Mouse (Mus musculus): ENCODE results near the gene Eps8l2.

Eps8l2 gene

GRCm38 (mm10) chr7:141338576-141339131 lies at the start of gene Eps8l2:
Eps8l2 (plus strand) TSS chr7:141338880.
- no peak for DNase-seq

GRCm38 (mm10) chr7:141291921-141292582 lies 46.6 kb upstream of the Eps8l2 start, which contains the start of gene Drd4:
Drd4 (plus strand) TSS chr7:141292006.
- no peak for DNase-seq

DNA sequence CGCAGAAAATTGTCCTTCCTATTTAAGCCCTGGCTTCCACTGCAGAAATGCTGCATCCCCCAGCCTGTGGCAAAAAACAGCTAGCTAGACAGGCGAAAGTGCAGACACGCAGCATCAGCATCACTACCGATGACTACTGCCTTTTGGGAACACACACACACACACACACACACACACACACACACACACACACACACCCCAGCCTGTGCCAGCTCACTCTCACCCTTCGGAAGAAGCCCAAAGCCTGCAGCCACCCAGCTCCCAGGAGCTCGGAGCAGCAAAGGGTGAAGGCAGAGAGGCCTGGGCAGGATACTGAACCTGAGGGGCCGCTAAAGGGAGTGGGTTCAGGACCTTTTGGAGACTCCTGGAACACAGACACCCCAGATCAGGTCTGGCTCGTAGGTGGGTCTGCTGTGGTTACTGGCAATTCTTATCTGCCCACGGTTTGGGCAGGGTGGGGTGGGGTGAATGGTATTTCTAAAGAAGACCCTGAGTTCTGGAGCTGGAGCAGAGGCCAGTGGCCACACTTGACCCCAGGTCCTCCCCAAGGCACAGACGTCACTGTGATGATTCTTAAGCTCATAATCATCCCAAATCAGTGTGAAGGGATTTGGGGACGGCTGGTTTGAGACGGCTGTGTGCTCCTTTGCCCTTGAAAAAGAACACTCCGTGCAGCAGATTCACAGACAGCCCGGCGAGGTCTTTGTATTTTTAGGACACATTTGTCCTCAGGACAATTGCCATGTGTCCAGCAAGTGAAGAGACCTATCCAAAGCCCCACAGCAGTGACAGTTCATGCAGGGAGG lies 45.9 kb upstream of the Eps8l2 start:
- DNase-seq, result no peak

GRCm38 (mm10) chr7:141293852-141294471 lies 44.7 kb upstream of the Eps8l2 start:
- peak; percentile 44 to 48 for DNase-seq

GRCm38 (mm10) chr7:141294479-141294878 lies 44.2 kb upstream of the Eps8l2 start:
- no peak for DNase-seq

GRCm38 (mm10) chr7:141297926-141298650 lies 40.6 kb upstream of the Eps8l2 start:
- DNase-seq, result no peak

- peak; percentile 75 to 80 for DNase-seq
Observed at GRCm38 (mm10) chr7:141299175-141299574, 39.5 kb upstream of the Eps8l2 start.

DNA sequence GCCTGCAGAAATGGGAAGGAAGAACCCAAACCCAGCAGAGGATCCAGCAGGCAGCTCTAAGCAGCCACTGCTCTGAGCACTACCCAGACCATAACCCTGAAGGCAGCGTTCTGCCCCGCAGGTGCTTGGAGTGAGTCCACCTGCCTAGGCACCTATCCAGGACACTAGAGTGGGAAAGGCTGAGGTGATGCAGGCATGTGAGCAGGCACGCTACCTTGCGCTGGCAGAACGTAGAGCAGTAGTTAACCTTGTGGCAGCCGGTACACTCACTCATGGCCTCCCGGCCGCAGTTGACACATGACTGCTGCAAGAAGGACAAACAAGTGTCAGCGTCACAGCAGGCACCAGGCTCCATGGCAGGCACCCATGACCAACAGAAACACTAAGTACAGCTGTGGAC lies 37.3 kb upstream of the Eps8l2 start:
- DNase-seq, result peak; percentile 87 to 88

DNA sequence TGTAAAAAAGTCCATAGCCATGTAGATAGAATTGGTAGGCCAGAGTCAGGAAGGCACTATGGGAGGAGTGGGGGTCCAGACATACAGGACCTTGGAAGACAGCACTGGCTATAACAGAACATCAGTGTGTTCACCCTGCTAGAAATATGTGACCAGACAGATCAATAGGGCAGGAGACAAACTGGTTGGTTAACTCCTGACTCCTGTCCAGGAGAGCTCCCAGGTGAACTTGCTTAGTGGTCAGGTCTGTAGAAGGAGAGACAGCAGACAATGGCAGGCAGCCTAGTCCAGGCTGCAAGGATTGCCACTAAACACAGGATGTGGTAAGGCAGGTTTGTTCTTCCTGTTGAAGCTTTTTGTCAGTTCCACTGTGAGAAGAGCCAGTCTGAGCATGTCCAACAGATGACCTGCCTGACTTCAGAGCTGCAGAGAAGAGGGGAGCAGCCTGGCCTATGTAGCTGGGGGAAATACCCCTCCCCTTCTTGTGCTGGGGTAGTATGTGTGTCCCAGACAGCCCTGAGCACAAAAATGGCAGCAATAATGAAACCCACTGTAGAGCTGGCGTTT lies 35.9 kb upstream of the Eps8l2 start:
- DNase-seq, result no peak

- no peak for DNase-seq
Observed at GRCm38 (mm10) chr7:141304537-141304936, 34.1 kb upstream of the Eps8l2 start.

DNA sequence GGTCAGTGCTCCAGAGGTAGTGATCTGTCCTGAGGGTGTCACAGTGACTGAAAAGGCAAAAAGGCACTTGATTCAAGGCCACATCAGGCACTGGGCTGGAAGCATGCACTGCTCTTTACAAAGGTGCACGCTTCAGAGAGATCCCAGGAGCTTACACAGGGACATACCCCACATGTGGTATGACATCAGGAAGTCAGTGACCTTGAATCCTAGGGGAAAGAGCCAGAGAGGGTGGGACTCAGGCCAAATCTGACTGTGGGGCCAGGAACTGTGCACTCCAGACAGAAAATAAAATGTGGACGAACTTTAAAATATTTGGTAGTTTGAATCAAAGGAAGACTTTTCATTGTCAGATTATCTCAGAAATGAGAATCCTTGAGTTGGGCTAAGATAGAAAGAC lies 24.3 kb upstream of the Eps8l2 start:
- no peak for DNase-seq

GRCm38 (mm10) chr7:141315076-141315475 lies 23.6 kb upstream of the Eps8l2 start:
- no peak for DNase-seq

DNA sequence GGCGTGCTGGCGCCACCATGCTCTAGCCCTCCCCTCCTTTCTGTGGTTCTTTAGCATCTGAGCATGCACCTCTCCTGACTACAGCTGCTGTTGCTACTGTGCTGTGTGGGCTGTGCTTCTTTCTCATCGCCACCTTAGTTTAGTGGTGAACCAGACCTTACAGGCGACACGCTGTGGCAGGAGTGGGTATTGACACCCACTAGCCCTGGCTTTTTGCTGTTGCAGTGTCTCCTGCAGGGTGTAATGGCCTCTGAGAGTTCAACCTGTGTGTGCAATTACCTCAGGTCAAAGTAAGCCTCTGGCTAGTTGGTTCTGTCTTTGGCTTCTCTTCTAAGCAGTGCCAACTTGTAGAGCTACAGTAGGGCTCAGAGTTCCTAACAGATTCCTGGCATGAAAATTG lies 22.7 kb upstream of the Eps8l2 start:
- DNase-seq, result peak; percentile 55 to 72

DNA sequence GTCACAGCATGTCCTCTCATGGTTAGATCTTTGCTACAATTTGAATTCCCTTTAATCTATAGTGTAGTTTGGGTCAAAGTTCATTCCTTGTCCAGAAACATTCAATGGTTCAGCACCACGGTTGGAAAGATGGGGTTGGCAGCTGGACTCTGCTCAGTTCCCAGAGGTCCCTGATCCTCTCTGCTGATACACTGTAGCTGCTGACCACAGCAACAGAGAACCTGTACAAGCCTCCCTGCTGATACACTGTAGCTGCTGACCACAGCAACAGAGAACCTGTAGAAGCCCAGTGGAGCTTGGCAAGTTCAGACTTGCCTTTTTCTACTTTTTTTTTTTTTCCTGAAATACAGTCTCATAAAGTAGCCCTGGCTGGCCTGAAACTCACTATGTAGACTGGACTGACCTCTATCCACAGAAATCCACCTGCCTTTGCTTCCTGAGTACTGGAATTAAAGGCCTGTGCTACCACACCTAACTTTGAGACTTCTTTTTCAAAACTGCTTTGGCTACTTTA lies 21.0 kb upstream of the Eps8l2 start:
- no peak for DNase-seq

- no peak for DNase-seq
Observed at GRCm38 (mm10) chr7:141319446-141319845, 19.2 kb upstream of the Eps8l2 start.

DNA sequence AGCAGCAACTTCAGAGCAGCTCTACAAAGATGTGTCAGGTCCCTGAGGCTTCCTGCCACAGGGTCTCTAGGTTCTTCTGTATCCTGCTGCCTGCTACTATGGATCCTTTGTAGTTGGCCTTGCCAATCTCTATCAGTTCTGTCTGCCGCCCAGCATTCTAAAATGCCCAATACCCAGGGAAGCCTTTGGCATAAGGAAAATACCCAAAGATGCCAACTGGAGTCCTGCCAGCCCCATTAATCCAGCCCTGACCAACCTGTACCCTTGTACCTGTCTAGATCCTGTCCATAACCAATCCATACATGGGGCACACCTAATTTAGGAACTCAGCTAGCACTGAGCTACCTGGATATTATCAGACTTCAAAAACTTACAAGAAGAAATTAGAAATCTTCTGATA lies 14.0 kb upstream of the Eps8l2 start:
- peak; percentile 38 to 58 for DNase-seq

- DNase-seq, result no peak
Observed at GRCm38 (mm10) chr7:141326546-141327446, 11.9 kb upstream of the Eps8l2 start.

GRCm38 (mm10) chr7:141327469-141328372 lies 11.0 kb upstream of the Eps8l2 start, which contains the start of the genes Deaf1 and Tmem80:
Deaf1 (minus strand) TSS chr7:141327690.
Tmem80 (plus strand) TSS chr7:141327739.
- peak; percentile 100 for DNase-seq

DNA sequence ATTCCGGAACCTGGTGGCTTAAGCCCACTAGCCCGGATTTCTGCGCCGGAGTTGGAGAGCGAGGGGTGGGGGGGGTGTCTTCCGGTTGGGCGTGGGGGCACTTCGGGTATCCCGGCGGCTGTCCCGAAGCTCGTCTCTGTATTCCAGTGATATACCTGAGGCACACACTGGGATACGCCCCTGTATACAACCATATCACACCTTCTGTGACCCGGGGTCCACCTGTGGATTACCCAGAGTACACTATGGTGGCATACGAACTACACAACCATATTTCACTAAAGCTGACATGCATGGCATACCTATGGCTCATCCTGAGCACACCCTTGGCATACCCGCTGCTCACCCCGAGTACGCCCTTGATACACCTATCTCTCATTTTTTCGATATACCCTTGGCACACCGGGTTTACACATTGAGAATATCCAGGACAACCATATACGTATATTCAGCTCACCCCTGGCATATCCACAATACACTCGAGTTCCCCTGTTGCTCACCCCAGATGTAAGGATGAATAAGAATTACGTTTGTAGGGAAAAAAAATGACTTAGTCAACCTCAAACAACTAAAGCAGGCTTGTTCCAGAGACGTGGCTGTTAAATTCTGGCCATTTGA lies 10.2 kb upstream of the Eps8l2 start:
- no peak for DNase-seq
